Mouse (Mus musculus): ENCODE measurements around the gene Supt5.

DNA sequence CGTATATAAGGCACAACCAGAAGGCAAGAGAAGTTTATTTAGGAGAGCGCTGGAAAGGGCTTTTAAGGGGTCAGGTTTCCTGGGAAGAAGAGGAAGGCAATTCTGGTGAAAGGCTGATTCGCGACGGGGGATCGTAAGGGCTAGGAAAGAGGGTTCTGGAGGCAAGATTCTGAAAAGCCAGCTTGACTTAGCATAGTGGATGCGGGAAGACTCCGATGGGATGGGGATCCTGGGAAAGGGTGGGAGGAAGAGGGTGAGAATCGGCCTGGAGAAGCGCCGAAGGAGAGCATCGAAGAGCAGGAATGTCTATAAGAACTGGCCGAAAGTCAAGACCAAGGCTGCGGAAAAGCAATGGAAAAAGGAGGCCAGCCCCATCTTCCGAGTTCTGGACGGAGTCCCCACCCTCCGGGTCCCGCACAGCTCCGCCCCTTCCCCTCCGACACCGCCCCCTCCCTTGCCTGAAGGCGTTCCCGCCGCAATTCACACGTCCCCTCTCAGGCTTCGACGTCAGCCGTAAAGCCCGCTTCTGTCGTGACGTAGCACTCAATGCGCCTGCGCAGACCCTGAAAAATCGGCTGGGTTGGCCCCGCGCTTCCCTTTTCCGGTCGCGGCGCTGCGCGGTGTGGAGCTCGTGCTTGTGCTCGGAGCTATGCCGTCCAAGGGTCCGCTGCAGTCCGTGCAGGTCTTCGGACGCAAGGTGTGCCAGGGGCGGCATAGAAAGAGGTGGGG lies 11.8 kb upstream of the Supt5 start, which contains the start of gene Rps16:
- TF ChIP-seq CTCF (IDR thresholded peaks at IDR 0.05; ENCODE audit: insufficient read depth, low read length) (no peak), POLR2A (IDR thresholded peaks at IDR 0.05; ENCODE audit: borderline replicate concordance, extremely low read depth, low read depth, low read length) (peak; percentile 60)

Data from lung, adult 2 months (tissue).